Mouse (Mus musculus): ENCODE results near the gene Olfr465-ps1. TPM values are rescaled to one million over a fixed set of nuclear protein-coding genes. Genes with fewer than 3 reads are reported as not detected.

Gene Olfr465-ps1
- total RNA-seq (2018; cell fraction: chromatin; rRNA removed), result not detected
- not detected for total RNA-seq (2018; cell fraction: cytosol; rRNA removed)
- total RNA-seq (2018; cell fraction: nucleus; rRNA removed), result not detected
- polyA plus RNA-seq (2018), result not detected in 3 replicates

DNA sequence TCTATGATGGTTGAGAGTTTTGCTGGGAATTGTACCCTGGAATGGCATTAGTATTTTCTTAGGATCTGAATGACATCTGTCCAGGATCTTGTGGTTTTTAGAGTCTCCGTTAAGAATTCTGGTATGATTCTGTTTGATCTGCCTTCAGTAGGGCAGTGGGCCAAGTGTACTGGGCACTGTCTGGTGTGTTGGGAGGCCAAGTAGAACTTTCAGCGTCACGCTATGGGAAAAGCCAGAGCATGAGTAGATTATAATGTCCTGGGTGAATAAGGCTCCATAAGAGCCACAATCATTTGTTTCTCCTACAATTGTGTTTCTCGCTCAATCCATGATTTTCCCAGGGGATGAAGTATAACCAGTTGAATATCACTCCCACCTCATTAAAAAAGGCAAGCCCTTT lies at the start of gene Olfr465-ps1:
TSS of gene Olfr465-ps1 (plus strand) at position 301 of the 400 bp plus-strand sequence.
- Histone ChIP-seq H3K36me3 (ENCODE audit: inconsistent target) (no peaks in the 10 kb centered on the region), H3K79me2 (ENCODE audit: inconsistent target) (no peaks in the 10 kb centered on the region), H3K27ac (no peak within 1 kb of the TSS), H3K4me3 (ENCODE audit: inconsistent target) (no peak within 1 kb of the TSS)
- WGBS (ENCODE audit: missing documents), result 80% methylated on average over 4 of the region's 4 CpGs

- peaks cover 100% of the 10 kb centered on the region for H3K79me2 ChIP-seq (ENCODE audit: inconsistent target)
- H3K36me3 ChIP-seq (ENCODE audit: inconsistent target), result 0 out of 2 replicates have a peak, but pooled peaks cover 12% of the 10 kb centered on the region
- no peak overlapping the region for H3K4me3 ChIP-seq (ENCODE audit: inconsistent target)
- no peak overlapping the region for H3K27ac ChIP-seq
- 98% methylated on average over 4 of the region's 4 CpGs for WGBS (ENCODE audit: missing documents)
Observed at GRCm38 (mm10) chr13:65095923-65096322, 42.0 kb upstream of the Olfr465-ps1 start.

GRCm38 (mm10) chr13:65097018-65097417 lies 40.9 kb upstream of the Olfr465-ps1 start:
- no peak overlapping the region for H3K4me3 ChIP-seq (ENCODE audit: inconsistent target)
- H3K27ac ChIP-seq, result no peak overlapping the region
- H3K36me3 ChIP-seq (ENCODE audit: inconsistent target), result 0 out of 2 replicates have a peak, but pooled peaks cover 12% of the 10 kb centered on the region
- peaks cover 100% of the 10 kb centered on the region for H3K79me2 ChIP-seq (ENCODE audit: inconsistent target)

GRCm38 (mm10) chr13:65100678-65101077 lies 37.2 kb upstream of the Olfr465-ps1 start:
- no peak overlapping the region for H3K4me3 ChIP-seq (ENCODE audit: inconsistent target)
- H3K27ac ChIP-seq, result no peak overlapping the region
- peaks cover 100% of the 10 kb centered on the region for H3K79me2 ChIP-seq (ENCODE audit: inconsistent target)
- H3K36me3 ChIP-seq (ENCODE audit: inconsistent target), result no peaks in the 10 kb centered on the region
- 85% methylated on average over 9 of the region's 9 CpGs for WGBS (ENCODE audit: missing documents)

GRCm38 (mm10) chr13:65101232-65101631 lies 36.7 kb upstream of the Olfr465-ps1 start:
- Histone ChIP-seq H3K36me3 (ENCODE audit: inconsistent target) (no peaks in the 10 kb centered on the region), H3K4me3 (ENCODE audit: inconsistent target) (no peak overlapping the region), H3K79me2 (ENCODE audit: inconsistent target) (peaks cover 100% of the 10 kb centered on the region), H3K27ac (no peak overlapping the region)
- 27% methylated on average over 3 of the region's 3 CpGs for WGBS (ENCODE audit: missing documents)

DNA sequence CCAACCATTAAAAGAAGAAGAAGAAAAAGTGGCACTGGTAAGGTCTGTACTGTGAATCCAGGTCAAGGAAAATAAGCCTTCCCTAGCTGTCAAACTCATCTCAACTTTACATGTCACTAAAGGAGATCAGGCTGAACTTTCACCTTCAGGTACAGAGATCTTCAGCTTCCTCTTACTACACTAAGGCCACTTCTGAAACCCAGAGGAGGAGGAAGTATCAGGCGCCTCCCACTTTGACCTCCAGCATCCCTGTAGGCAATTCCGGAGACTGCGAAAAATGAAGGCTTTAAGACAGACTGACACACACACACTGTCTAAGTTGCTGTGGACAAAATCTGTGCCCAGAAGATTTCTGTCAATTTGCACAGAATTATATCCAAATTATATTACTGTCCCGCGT lies 25.9 kb upstream of the Olfr465-ps1 start:
- 2% methylated on average over 5 of the region's 5 CpGs for WGBS (ENCODE audit: missing documents)

GRCm38 (mm10) chr13:65112459-65113110 lies 25.3 kb upstream of the Olfr465-ps1 start, which contains the start of gene Mfsd14b:
Mfsd14b (minus strand) TSS chr13:65112975.
- Histone ChIP-seq H3K36me3 (ENCODE audit: inconsistent target) (no peaks in the 10 kb centered on the region), H3K4me3 (ENCODE audit: inconsistent target) (peak within 1 kb of the TSS; percentile 78), H3K79me2 (ENCODE audit: inconsistent target) (peaks cover 48% of the 10 kb centered on the region), H3K27ac (peak within 1 kb of the TSS; percentile 47)
- WGBS (ENCODE audit: missing documents), result under 1% methylated on average over 60 of the region's 60 CpGs

More for the DNA sequence above, 25.9 kb upstream of the Olfr465-ps1 start:
- H3K36me3 ChIP-seq (ENCODE audit: inconsistent target), result no peaks in the 10 kb centered on the region
- H3K79me2 ChIP-seq (ENCODE audit: inconsistent target), result peaks cover 54% of the 10 kb centered on the region
- H3K27ac ChIP-seq, result peak overlapping the region; percentile 47
- peak overlapping the region; percentile 78 for H3K4me3 ChIP-seq (ENCODE audit: inconsistent target)

GRCm38 (mm10) chr13:65113239-65113638 lies 24.6 kb upstream of the Olfr465-ps1 start:
- Histone ChIP-seq H3K36me3 (ENCODE audit: inconsistent target) (no peaks in the 10 kb centered on the region), H3K27ac (peak overlapping the region; percentile 39), H3K79me2 (ENCODE audit: inconsistent target) (peaks cover 42% of the 10 kb centered on the region), H3K4me3 (ENCODE audit: inconsistent target) (peak overlapping the region; percentile 78)
- 95% methylated on average over 3 of the region's 3 CpGs for WGBS (ENCODE audit: missing documents)

- Histone ChIP-seq H3K79me2 (ENCODE audit: inconsistent target) (no peaks in the 10 kb centered on the region), H3K36me3 (ENCODE audit: inconsistent target) (no peaks in the 10 kb centered on the region), H3K4me3 (ENCODE audit: inconsistent target) (no peak overlapping the region), H3K27ac (no peak overlapping the region)
- 72% methylated on average over 3 of the region's 3 CpGs for WGBS (ENCODE audit: missing documents)
Observed at GRCm38 (mm10) chr13:65120984-65121383, 16.9 kb upstream of the Olfr465-ps1 start.

- Histone ChIP-seq H3K4me3 (ENCODE audit: inconsistent target) (no peak overlapping the region), H3K36me3 (ENCODE audit: inconsistent target) (no peaks in the 10 kb centered on the region), H3K79me2 (ENCODE audit: inconsistent target) (no peaks in the 10 kb centered on the region), H3K27ac (no peak overlapping the region)
- WGBS (ENCODE audit: missing documents), result 20% methylated on average over 1 of the region's 1 CpGs
Observed at GRCm38 (mm10) chr13:65122111-65122510, 15.8 kb upstream of the Olfr465-ps1 start.

DNA sequence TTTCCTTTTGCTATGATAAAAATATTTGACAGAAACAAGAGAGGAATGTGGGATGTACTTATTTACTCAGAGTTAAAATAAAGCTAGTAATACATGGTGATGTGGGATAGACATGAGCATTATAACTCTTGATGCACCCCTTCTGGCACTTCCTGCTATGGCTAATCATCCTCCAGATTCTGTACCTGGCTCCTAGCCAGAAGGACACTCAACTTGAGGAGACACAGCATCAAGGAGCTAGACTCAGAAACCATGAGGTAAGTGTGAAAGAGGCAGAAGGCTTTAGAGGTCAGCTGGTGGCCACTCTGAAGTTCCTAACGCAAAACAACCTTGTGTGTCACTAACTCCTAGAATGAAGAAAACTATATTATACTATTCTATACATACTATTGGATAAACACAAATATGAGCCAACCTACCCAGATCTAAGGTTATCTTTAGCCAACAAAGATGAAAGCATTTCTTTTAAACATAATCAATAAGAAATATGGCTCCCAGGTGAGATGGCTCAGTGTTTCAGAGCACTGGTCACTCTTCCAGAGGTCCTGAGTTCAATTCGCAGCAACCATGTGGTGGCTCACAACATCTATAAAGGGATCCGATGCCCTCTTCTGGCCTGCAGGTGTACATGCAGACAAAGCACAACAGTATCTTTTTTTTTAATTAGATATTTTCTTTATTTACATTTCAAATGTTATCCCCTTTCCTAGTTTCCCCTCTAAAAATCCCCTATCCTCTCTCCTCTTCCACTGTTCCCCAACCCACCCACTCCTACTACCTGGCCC lies 10.6 kb upstream of the Olfr465-ps1 start:
- Histone ChIP-seq H3K79me2 (ENCODE audit: inconsistent target) (no peaks in the 10 kb centered on the region), H3K27ac (no peak overlapping the region), H3K36me3 (ENCODE audit: inconsistent target) (no peaks in the 10 kb centered on the region), H3K4me3 (ENCODE audit: inconsistent target) (no peak overlapping the region)
- WGBS (ENCODE audit: missing documents), result 57% methylated on average over 3 of the region's 3 CpGs

DNA sequence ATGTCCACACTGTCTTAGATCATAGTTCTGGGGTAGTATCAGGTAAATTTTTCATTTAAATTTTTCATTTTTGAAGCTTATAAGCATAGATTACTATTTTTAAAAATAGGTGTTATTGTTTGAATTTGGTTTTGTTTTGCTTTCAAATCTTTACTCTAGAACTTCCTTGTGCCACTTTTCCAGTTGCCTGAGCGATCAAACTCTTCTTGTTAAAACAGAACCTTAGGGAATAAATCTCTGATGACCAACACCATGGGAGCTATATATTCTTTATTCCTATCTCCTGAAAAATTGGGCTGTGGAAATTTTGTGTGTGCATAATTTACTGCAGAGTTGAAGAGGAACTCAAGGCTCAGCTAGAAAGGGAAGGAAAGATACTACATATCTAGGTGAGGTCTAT lies 12.1 kb downstream of the Olfr465-ps1 start, which contains the start of gene Olfr466:
TSS of gene Olfr466 (plus strand) at position 301 of the 400 bp plus-strand sequence.
- no peak within 1 kb of the TSS for H3K27ac ChIP-seq
- WGBS (ENCODE audit: missing documents), result 86% methylated on average over 1 of the region's 1 CpGs
- H3K4me3 ChIP-seq (ENCODE audit: inconsistent target), result no peak within 1 kb of the TSS

DNA sequence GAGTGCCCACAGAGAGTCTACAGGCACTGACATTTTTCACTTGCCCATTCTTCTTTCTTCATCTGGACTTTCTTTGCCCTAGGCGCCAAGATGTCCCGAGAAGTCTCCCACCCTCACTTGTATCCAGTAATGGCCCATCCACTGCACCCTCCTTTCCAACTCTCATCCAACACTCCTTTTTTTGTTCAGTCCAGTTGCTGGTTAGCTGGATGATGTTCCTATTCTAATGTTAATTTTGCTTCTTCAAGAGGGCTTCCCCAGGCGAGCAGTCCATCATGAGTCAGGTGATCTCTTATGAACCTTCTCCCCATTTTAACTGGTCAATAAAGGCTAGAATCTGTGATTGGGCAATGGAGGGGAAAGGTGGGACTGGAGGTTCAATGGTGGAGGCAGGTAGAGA lies 36.2 kb downstream of the Olfr465-ps1 start:
- no peak overlapping the region for H3K27ac ChIP-seq
- no peak overlapping the region for H3K4me3 ChIP-seq (ENCODE audit: inconsistent target)
- H3K36me3 ChIP-seq (ENCODE audit: inconsistent target), result no peaks in the 10 kb centered on the region
- H3K79me2 ChIP-seq (ENCODE audit: inconsistent target), result no peaks in the 10 kb centered on the region
- WGBS (ENCODE audit: missing documents), result 93% methylated on average over 3 of the region's 3 CpGs

More for the DNA sequence above, 12.1 kb downstream of the Olfr465-ps1 start, which contains the start of gene Olfr466:
- Histone ChIP-seq H3K36me3 (ENCODE audit: inconsistent target) (no peaks in the 10 kb centered on the region), H3K79me2 (ENCODE audit: inconsistent target) (no peaks in the 10 kb centered on the region)

- no peak overlapping the region for H3K4me3 ChIP-seq (ENCODE audit: inconsistent target)
- WGBS (ENCODE audit: missing documents), result 26% methylated on average over 45 of the region's 46 CpGs
- no peaks in the 10 kb centered on the region for H3K79me2 ChIP-seq (ENCODE audit: inconsistent target)
- no peak overlapping the region for H3K27ac ChIP-seq
- H3K36me3 ChIP-seq (ENCODE audit: inconsistent target), result no peaks in the 10 kb centered on the region
Observed at GRCm38 (mm10) chr13:65175734-65176471, 38.0 kb downstream of the Olfr465-ps1 start.

Measured in macrophage (primary cell).